12 mouse cellular contexts compared by ENCODE assay signal in the genomic region with DNA sequence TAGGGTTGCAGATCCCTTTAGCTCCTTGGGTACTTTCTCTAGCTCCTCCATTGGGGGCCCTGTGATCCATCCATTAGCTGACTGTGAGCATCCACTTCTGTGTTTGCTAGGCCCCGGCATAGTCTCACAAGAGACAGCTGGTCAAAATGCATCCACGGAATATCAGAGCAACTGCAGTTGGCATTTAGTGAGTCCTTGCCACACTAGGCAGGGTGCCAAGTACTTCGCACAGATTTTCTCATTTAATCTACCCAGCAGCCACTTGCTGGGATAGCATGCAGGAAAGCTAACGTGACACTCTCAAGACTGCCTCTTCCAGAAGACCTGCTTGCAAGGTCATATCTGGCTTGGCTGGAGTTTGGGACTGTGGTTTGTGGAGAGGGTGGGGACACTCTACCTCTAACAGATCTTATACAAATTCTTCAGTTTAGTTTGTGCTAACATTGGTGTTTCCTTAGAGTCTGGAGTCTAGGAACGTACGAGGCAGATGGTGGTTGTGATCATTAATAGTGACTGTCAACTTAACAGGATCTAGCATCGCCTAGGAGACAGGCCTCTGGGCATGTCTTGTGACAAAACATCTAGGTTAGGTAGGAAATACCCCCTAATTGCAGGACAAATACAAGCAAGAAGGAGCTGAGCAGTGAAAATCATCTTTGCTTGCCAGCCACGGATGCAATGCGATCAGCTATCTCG.
A peak's percentile ranks its signal among the peaks of the same experiment; 100 is the strongest.
DNase-seq lines count a peak whose midpoint lies in the region; ATAC-seq and TF ChIP-seq lines count a peak whose summit lies in the region.
"Had no signal": no experiment of that assay in that cellular context is flagged by ENCODE, and none has a peak within 500 bp of the region (broad histone marks: within the 10 kb centered on the region; RNA-seq: fewer than 3 reads in every experiment).

No protein-coding gene starts in this region.

- no peak overlapping the region for H3K4me2 ChIP-seq in forebrain, embryonic 15.5 days (replicated peaks)
- no peak overlapping the region for H3K4me2 ChIP-seq in intestine, embryonic 15.5 days (replicated peaks)
- H3K4me2 ChIP-seq: liver, embryonic 13.5 days had no signal

- no peaks in the 10 kb centered on the region for H3K36me3 ChIP-seq in forebrain, embryonic 15.5 days
- no peaks in the 10 kb centered on the region for H3K36me3 ChIP-seq in intestine, embryonic 15.5 days
- H3K36me3 ChIP-seq: G1E; liver, embryonic 13.5 days had no signal

- no peak overlapping the region for H3K4me3 ChIP-seq in left cerebral cortex, adult 2 months
- H3K4me3 ChIP-seq in forebrain, embryonic 15.5 days: no peak overlapping the region
- H3K4me3 ChIP-seq in intestine, embryonic 15.5 days (replicated peaks): no peak overlapping the region
- H3K4me3 ChIP-seq: liver, embryonic 13.5 days; midbrain, embryonic 10.5 days had no signal

- H3K9ac ChIP-seq in forebrain, embryonic 15.5 days (replicated peaks): no peak overlapping the region
- no peak overlapping the region for H3K9ac ChIP-seq in intestine, embryonic 15.5 days
- H3K9ac ChIP-seq: liver, embryonic 13.5 days had no signal

- peaks cover 9% of the 10 kb centered on the region for H3K4me1 ChIP-seq in forebrain, embryonic 15.5 days
- H3K4me1 ChIP-seq in intestine, embryonic 15.5 days (replicated peaks): no peaks in the 10 kb centered on the region
- H3K4me1 ChIP-seq: liver, embryonic 13.5 days; midbrain, embryonic 10.5 days had no signal

- H3K27ac ChIP-seq in left cerebral cortex, adult 2 months: no peak overlapping the region
- H3K27ac ChIP-seq in forebrain, embryonic 15.5 days (replicated peaks): peak overlapping the region; percentile 47
- H3K27ac ChIP-seq in intestine, embryonic 15.5 days: no peak overlapping the region
- H3K27ac ChIP-seq: liver, embryonic 13.5 days; midbrain, embryonic 10.5 days had no signal

- no peak for TF ChIP-seq POLR2A in brain, embryonic 14.5 days (IDR thresholded peaks at IDR 0.05; ENCODE audit: borderline replicate concordance, extremely low read depth, insufficient read depth, insufficient read length, poor library complexity, severe bottlenecking)

- DNase-seq in left cerebral cortex, adult 2 months (ENCODE audit: extremely low spot score in 1 of 2, low spot score in 2 of 2): peak; percentile 32 to 35
- no peak for DNase-seq in left cerebral cortex, adult 8-10 months (ENCODE audit: low spot score in 2 of 2)
- peak; percentile 52 for DNase-seq in adrenal gland, postnatal 10 days
- peak; percentile 91 for DNase-seq in brain, embryonic 14.5 days (ENCODE audit: low read depth)
- no peak for DNase-seq in c-Kit-positive CD71-positive TER-119-positive erythroid progenitor cells, embryonic 14.5 days (ENCODE audit: low spot score)
- DNase-seq in kidney, postnatal 36 days: no peak
- DNase-seq: kidney, postnatal 4 days; liver, embryonic 13.5 days had no signal

- ATAC-seq in forebrain, embryonic 15.5 days (replicated peaks): peak; percentile 62
- no peak for ATAC-seq in intestine, embryonic 15.5 days

- H3K27me3 ChIP-seq in forebrain, embryonic 15.5 days: no peaks in the 10 kb centered on the region
- no peaks in the 10 kb centered on the region for H3K27me3 ChIP-seq in intestine, embryonic 15.5 days (replicated peaks)
- H3K27me3 ChIP-seq: liver, embryonic 13.5 days had no signal

- intact Hi-C loops in left cerebral cortex, adult 2 months (cut with DNase I): no loop called here

- no peak for TF ChIP-seq CTCF in left cerebral cortex, adult 2 months (IDR thresholded peaks at IDR 0.05)
- TF ChIP-seq CTCF in brain, embryonic 14.5 days (IDR thresholded peaks at IDR 0.05; ENCODE audit: borderline replicate concordance, extremely low read depth, insufficient read depth, insufficient read length): no peak

- WGBS in forebrain, embryonic 15.5 days: 42% methylated on average over 10 of the region's 10 CpGs
- WGBS in intestine, embryonic 15.5 days: 83% methylated on average over 10 of the region's 10 CpGs

- H3K9me3 ChIP-seq in forebrain, embryonic 15.5 days: no peaks in the 10 kb centered on the region
- H3K9me3 ChIP-seq in intestine, embryonic 15.5 days: no peaks in the 10 kb centered on the region
- H3K9me3 ChIP-seq: liver, embryonic 13.5 days; midbrain, embryonic 10.5 days had no signal

Comparison
In these comparisons a context has a peak if more than half of its experiments do, and no peak if none do; other contexts are left out.
1. DNase-seq: peak in left cerebral cortex, adult 2 months (2 of 2), adrenal gland, postnatal 10 days (single experiment) and brain, embryonic 14.5 days (single experiment); none in left cerebral cortex, adult 8-10 months (0 of 2), c-Kit-positive CD71-positive TER-119-positive erythroid progenitor cells, embryonic 14.5 days (single experiment) and kidney, postnatal 36 days (0 of 2).